Mouse (Mus musculus) A20 (cell line): ENCODE measurements around the gene Pcdh9.

Experiments
- DNase-seq: peaks from one replicate; pipeline ENCODE4 v3.0.0-alpha.2; 2011; ENCODE audit warnings: low read depth, low spot score

Gene Pcdh9

GRCm38 (mm10) chr14:93561577-93561976, 328.9 kb downstream of the Pcdh9 start:
- no peak for DNase-seq

GRCm38 (mm10) chr14:93553771-93554170, 336.7 kb downstream of the Pcdh9 start:
- DNase-seq, result no peak

GRCm38 (mm10) chr14:93545575-93545974, 344.9 kb downstream of the Pcdh9 start:
- no peak for DNase-seq

GRCm38 (mm10) chr14:93543970-93544627, 346.4 kb downstream of the Pcdh9 start:
- no peak for DNase-seq

GRCm38 (mm10) chr14:93543561-93543960, 346.9 kb downstream of the Pcdh9 start:
- DNase-seq, result no peak

- no peak for DNase-seq
Observed at GRCm38 (mm10) chr14:93534928-93535327, 355.6 kb downstream of the Pcdh9 start.

GRCm38 (mm10) chr14:93523430-93523829, 367.0 kb downstream of the Pcdh9 start:
- no peak for DNase-seq

- no peak for DNase-seq
Observed at GRCm38 (mm10) chr14:93520166-93520565, 370.3 kb downstream of the Pcdh9 start.

GRCm38 (mm10) chr14:93516679-93517078, 373.8 kb downstream of the Pcdh9 start:
- no peak for DNase-seq

- no peak for DNase-seq
Observed at GRCm38 (mm10) chr14:93506107-93506506, 384.4 kb downstream of the Pcdh9 start.

- DNase-seq, result no peak
Observed at GRCm38 (mm10) chr14:93498813-93499690, 391.4 kb downstream of the Pcdh9 start.

- no peak for DNase-seq
Observed at GRCm38 (mm10) chr14:93474991-93475390, 415.5 kb downstream of the Pcdh9 start.

- DNase-seq, result no peak
Observed at GRCm38 (mm10) chr14:93472494-93472893, 418.0 kb downstream of the Pcdh9 start.

GRCm38 (mm10) chr14:93463360-93463892, 427.1 kb downstream of the Pcdh9 start:
- DNase-seq, result no peak

- no peak for DNase-seq
Observed at GRCm38 (mm10) chr14:93450930-93451665, 439.4 kb downstream of the Pcdh9 start.

- DNase-seq, result no peak
Observed at GRCm38 (mm10) chr14:93441852-93442251, 448.6 kb downstream of the Pcdh9 start.

- DNase-seq, result no peak
Observed at GRCm38 (mm10) chr14:93437226-93437625, 453.3 kb downstream of the Pcdh9 start.

- no peak for DNase-seq
Observed at GRCm38 (mm10) chr14:93416752-93417151, 473.7 kb downstream of the Pcdh9 start.

- no peak for DNase-seq
Observed at GRCm38 (mm10) chr14:93415496-93415895, 475.0 kb downstream of the Pcdh9 start.

- DNase-seq, result no peak
Observed at GRCm38 (mm10) chr14:93409314-93409713, 481.2 kb downstream of the Pcdh9 start.

GRCm38 (mm10) chr14:93407747-93408146, 482.7 kb downstream of the Pcdh9 start:
- no peak for DNase-seq

GRCm38 (mm10) chr14:93385090-93385489, 505.4 kb downstream of the Pcdh9 start:
- no peak for DNase-seq
